Mouse (Mus musculus) monocyte, adult 5-6 weeks (primary cell): ENCODE measurements around the gene Fbxl17. TPM values are rescaled to one million over a fixed set of nuclear protein-coding genes. Genes with fewer than 3 reads are reported as not detected.

ENCODE experiments used
- ATAC-seq: fragments of 153-309, 156-312 bp; replicated peaks from 2 replicates; pipeline ENCODE4 v1.8.0; 2017; ENCODE audit warnings: mild to moderate bottlenecking; ENCODE audit not compliant: low TSS enrichment, insufficient number of reproducible peaks, severe bottlenecking, poor library complexity, low FRiP score
- total RNA-seq: library from RNA; stranded (forward); fragments of 200-1000, 200-491, 200-594 nt; gene quantifications from 3 replicates; pipeline ENCODE4 v1.2.3, GENCODE M21; 2017

Gene Fbxl17
- total RNA-seq, 1 experiment from 2014 or later = 21.5 TPM

DNA sequence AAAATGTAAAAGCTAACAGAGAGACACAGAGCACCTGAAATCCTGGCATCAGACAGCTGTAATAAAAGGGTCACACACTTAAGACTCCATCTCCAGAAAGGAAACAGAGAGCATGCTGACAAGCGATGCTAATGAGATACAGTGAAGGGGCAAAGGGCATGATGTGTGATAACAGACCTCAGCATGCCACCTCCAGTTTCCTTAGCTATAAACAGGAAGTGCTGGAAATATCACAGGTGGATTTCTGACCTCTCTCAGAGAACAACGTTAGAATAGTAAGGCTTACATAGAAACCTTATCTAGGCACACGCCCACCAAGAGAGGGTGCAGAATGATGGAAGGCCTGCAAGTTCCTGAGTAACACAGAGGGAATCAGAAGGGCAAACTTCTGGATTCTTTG, 88.3 kb downstream of the Fbxl17 start:
- no peak for ATAC-seq

DNA sequence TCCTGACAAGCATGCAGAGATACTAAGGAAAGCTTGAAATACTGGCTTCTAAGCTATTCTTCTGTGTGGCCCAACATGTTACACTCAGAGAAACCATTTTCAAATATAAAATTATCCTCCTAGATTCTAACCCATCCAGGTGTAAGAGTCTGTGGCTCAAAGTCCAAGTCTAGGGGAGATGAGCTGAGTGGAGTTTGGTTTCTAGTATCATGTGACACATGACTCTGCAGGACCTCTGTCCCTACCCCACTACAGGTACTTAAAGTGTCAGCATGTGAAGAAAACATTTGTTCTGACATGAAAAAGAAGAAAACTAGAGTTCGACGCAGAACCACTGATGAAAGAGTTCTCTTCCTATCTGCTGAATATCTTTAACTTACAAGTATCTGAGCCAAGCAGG, 89.7 kb downstream of the Fbxl17 start:
- no peak for ATAC-seq

DNA sequence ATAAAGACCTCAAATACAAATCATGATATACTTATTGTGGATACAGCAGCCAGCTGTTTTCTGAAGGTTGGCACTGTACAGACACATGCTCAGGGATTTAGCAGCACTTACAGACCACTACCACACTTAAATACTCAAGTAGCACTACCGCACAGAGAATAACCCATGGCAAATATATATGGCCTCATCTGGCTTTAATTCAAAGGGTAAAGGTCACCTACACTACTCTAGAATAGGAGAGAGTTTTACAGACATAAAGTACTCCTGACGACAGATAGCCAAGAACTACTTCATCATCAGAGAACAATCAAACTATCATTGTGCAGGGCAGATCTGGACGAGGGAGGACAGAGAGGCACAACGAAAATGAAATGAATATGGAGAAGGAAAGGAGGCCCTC, 93.9 kb downstream of the Fbxl17 start:
- no peak for ATAC-seq

- no peak for ATAC-seq
Observed at GRCm38 (mm10) chr17:63405471-63405870, 94.3 kb downstream of the Fbxl17 start.

- no peak for ATAC-seq
Observed at GRCm38 (mm10) chr17:63404968-63405367, 94.8 kb downstream of the Fbxl17 start.

DNA sequence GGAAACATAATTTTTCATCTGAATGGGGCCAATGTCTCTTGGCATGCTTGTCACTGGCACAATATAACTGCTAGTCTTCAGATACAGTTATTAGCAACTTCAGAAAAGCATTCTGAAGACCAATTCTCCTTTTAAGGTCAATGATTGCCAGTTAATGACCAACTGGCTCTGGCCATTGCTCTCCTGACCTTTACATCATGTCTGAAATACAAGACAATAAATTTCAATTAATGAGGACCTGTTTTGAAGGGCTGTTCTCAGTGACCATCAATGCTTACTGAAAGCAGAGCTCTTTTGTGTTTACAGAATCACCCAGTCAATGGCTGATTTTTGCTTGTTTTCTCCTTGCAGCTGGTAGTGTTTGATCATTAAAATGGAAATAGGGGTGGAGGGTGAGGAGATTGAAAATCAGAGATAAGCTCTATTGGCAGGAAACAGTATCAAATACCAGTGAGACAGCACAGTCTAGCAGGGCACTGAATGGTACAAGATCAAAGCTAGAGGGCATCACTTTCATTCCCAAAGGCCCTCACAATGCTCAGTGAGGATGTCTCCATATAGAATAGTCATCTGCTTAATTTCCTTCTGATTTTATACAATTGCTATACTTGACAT, 95.9 kb downstream of the Fbxl17 start:
- ATAC-seq = no peak

GRCm38 (mm10) chr17:63402741-63403681, 96.8 kb downstream of the Fbxl17 start:
- no peak for ATAC-seq

DNA sequence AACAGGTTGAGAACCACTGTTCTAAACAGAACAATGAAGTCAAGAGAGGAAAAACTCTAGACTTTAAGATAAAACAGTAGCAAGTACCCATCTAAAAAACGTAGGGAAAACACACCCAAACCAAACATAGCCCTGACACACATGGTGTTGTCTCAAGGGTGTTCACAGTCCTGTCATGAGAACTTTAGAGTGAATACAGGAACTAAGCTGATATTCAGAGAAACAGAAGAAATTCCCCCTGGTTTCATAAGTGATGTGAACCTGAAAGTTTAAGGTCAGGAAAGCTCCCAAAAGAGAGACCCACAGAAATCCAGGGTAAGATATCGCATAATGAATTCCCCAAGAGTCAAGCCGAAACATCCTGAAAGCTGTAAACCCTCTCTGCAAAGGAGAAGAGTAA, 97.6 kb downstream of the Fbxl17 start:
- no peak for ATAC-seq

DNA sequence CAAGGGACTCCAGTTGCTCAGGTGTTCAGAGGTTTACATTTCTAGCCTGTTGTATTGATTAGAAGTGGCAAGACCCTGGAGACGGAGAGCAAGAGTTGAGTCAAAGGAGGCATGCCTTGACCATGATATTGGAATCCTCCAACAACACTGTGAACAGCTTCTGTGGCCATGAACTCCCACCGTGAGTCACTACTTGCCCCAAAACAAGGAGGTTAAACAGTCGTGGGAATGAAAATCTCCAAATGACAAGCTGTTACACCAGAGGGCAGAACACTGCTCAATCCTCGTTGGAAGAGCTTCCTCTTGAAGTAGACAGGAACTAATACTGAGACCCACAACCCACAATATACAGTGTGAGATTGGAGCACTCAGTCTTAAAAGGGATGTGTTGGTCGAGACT, 99.2 kb downstream of the Fbxl17 start:
- ATAC-seq = no peak

GRCm38 (mm10) chr17:63399816-63400215, 100.0 kb downstream of the Fbxl17 start:
- no peak for ATAC-seq

DNA sequence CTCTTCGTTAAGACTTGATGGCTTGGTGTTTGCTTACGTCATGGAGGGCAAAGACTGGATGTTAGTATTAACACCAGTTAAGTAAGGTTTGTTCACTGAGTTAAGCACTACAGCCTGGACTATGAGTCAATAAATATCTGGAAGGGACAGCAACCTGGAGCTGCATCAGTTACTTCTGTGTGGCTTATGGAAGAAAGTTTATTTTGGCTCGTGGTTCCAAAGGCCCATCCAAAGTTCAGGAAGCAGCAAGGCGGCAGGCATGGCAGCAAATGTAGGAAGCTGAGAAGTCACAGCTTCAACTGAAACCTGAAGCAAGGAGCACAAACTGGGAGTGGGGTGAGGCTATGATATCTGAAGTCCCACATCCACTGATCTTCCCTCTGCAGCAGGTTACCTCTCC, 108.3 kb downstream of the Fbxl17 start:
- ATAC-seq = no peak

GRCm38 (mm10) chr17:63390951-63391350, 108.9 kb downstream of the Fbxl17 start:
- no peak for ATAC-seq

GRCm38 (mm10) chr17:63370977-63371376, 128.8 kb downstream of the Fbxl17 start:
- no peak for ATAC-seq

DNA sequence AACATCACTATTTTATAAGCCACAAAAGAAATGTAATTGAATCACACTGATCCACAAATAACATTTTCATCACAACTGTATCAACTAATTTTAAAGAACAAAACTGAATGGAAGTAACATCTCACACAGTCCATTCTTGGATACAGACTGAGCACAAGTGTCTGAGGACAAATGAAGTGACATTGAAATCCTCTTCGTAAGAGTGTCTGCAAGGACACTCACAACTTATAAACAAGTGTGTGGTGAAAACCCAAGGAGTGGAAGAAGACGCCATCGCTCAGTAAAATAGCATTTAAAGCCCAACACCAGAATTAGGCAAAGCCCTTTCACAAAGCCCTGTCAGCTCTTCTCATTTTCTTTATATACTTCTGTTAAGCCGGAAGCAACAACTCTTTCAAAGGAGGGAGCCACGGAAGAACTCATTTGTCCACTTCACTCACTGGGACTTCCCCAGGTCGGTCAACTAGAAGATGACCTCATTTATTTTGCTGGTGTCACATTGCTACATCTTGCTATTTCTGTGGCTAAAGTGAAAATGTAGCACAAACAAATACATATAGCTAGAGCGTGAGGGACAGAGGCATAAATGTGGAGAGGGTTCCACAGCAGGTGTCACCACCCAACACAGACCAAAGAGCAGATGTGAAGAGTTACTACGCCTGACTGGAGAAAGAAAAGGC, 130.0 kb downstream of the Fbxl17 start:
- peak; percentile 84 for ATAC-seq

- no peak for ATAC-seq
Observed at GRCm38 (mm10) chr17:63367476-63367875, 132.3 kb downstream of the Fbxl17 start.

- ATAC-seq = no peak
Observed at GRCm38 (mm10) chr17:63366045-63366444, 133.8 kb downstream of the Fbxl17 start.

DNA sequence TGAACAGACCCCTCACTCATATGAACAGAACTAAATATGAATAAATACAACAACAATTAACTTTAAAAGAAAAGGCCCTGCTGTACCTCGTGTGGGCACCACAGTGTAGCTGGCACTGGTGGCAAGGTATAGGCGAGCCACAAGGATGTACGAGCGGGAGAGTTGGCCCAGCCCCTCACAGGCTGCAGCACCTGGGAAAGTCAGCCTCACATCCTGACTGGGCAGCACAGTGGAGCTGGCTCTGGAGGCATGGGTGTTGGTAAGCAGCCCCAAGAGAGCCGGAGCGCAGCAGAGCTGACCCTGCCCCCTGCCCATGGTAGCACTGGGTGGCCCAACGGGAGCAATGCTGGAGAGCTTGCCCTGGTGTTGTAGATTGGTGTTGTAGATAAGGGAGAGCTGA, 135.2 kb downstream of the Fbxl17 start:
- ATAC-seq = no peak

DNA sequence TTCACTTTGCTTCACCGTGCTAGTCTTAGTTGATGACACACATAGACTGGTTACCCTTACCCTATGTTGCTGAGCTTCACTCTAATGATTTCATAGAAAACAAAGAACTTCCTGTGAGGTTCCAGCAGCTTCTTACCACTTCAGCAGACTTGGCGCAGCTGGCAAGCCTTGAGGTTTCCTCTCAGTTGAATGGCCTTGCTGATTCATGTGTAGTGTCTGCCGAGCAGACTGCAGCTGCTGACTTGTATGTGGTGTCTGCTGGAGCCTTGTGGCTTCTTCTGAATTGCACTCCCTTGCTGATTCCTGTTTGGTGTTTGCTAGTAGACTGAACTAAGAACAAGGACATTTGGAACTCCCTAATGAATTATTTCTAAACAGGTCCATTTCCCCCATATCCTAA, 137.6 kb downstream of the Fbxl17 start:
- ATAC-seq = peak; percentile 47; the same call in 1 of the 2 replicates

DNA sequence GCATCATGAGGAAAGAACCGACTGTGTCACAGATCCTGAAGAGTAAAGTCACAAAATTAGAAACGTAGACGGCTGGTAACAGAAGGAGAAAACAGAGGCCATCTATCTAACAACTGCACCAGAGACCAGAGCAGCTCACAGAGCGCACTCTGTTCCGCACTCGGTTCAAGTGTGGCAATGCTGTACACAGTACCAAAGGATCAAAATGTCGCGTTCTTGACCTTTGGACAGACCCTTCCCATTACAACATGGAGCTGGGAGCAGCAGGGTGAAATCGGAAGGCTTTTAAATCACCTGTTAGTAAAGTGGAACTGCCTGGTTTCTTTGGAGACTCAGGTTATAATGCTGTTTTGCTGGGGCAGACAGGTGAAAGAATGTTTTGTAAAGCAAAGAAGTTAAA, 138.1 kb downstream of the Fbxl17 start:
- ATAC-seq = no peak

GRCm38 (mm10) chr17:63358837-63359236, 141.0 kb downstream of the Fbxl17 start:
- ATAC-seq = no peak
